Mouse (Mus musculus): ENCODE results near the gene Chit1.

Chit1 gene

GRCm38 (mm10) chr1:134110979-134111378 is at the start of gene Chit1:
Chit1 (plus strand) TSS chr1:134111242.
- no peak for ATAC-seq (ENCODE audit: insufficient number of reproducible peaks, low FRiP score, low TSS enrichment)

GRCm38 (mm10) chr1:134061915-134062314 is 49.1 kb upstream of the Chit1 start:
- ATAC-seq (ENCODE audit: insufficient number of reproducible peaks, low FRiP score, low TSS enrichment): no peak

- ATAC-seq (ENCODE audit: insufficient number of reproducible peaks, low FRiP score, low TSS enrichment): no peak
Observed at GRCm38 (mm10) chr1:134062411-134063085, 48.5 kb upstream of the Chit1 start.

- no peak for ATAC-seq (ENCODE audit: insufficient number of reproducible peaks, low FRiP score, low TSS enrichment)
Observed at GRCm38 (mm10) chr1:134063086-134063772, 47.8 kb upstream of the Chit1 start.

- no peak for ATAC-seq (ENCODE audit: insufficient number of reproducible peaks, low FRiP score, low TSS enrichment)
Observed at GRCm38 (mm10) chr1:134063773-134064125, 47.3 kb upstream of the Chit1 start.

GRCm38 (mm10) chr1:134064296-134064831 is 46.7 kb upstream of the Chit1 start:
- ATAC-seq (ENCODE audit: insufficient number of reproducible peaks, low FRiP score, low TSS enrichment): no peak

- ATAC-seq (ENCODE audit: insufficient number of reproducible peaks, low FRiP score, low TSS enrichment): no peak
Observed at GRCm38 (mm10) chr1:134065241-134065809, 45.7 kb upstream of the Chit1 start.

GRCm38 (mm10) chr1:134066554-134066953 is 44.5 kb upstream of the Chit1 start:
- ATAC-seq (ENCODE audit: insufficient number of reproducible peaks, low FRiP score, low TSS enrichment): no peak

- ATAC-seq (ENCODE audit: insufficient number of reproducible peaks, low FRiP score, low TSS enrichment): no peak
Observed at GRCm38 (mm10) chr1:134067143-134067619, 43.9 kb upstream of the Chit1 start.

GRCm38 (mm10) chr1:134070099-134070669 is 40.9 kb upstream of the Chit1 start:
- ATAC-seq (ENCODE audit: insufficient number of reproducible peaks, low FRiP score, low TSS enrichment): no peak

- ATAC-seq (ENCODE audit: insufficient number of reproducible peaks, low FRiP score, low TSS enrichment): no peak
Observed at GRCm38 (mm10) chr1:134071411-134072018, 39.5 kb upstream of the Chit1 start.

GRCm38 (mm10) chr1:134073061-134073564 is 37.9 kb upstream of the Chit1 start:
- no peak for ATAC-seq (ENCODE audit: insufficient number of reproducible peaks, low FRiP score, low TSS enrichment)

- ATAC-seq (ENCODE audit: insufficient number of reproducible peaks, low FRiP score, low TSS enrichment): no peak
Observed at GRCm38 (mm10) chr1:134073658-134074057, 37.4 kb upstream of the Chit1 start.

- ATAC-seq (ENCODE audit: insufficient number of reproducible peaks, low FRiP score, low TSS enrichment): no peak
Observed at GRCm38 (mm10) chr1:134074184-134074583, 36.9 kb upstream of the Chit1 start.

GRCm38 (mm10) chr1:134074606-134075005 is 36.4 kb upstream of the Chit1 start:
- ATAC-seq (ENCODE audit: insufficient number of reproducible peaks, low FRiP score, low TSS enrichment): no peak

- no peak for ATAC-seq (ENCODE audit: insufficient number of reproducible peaks, low FRiP score, low TSS enrichment)
Observed at GRCm38 (mm10) chr1:134075532-134075931, 35.5 kb upstream of the Chit1 start.

- no peak for ATAC-seq (ENCODE audit: insufficient number of reproducible peaks, low FRiP score, low TSS enrichment)
Observed at GRCm38 (mm10) chr1:134076789-134077188, 34.3 kb upstream of the Chit1 start.

- ATAC-seq (ENCODE audit: insufficient number of reproducible peaks, low FRiP score, low TSS enrichment): no peak
Observed at GRCm38 (mm10) chr1:134077389-134078060, 33.5 kb upstream of the Chit1 start.

- ATAC-seq (ENCODE audit: insufficient number of reproducible peaks, low FRiP score, low TSS enrichment): no peak; the same call in 1 of the 2 replicates
Observed at GRCm38 (mm10) chr1:134078061-134078795, 32.8 kb upstream of the Chit1 start.

Measured in cerebellum, adult (tissue).